Comparison of ENCODE assay signal across 11 mouse cellular contexts in genomic region chr11:120957731-120958257, GRCm38 (mm10). TPM values are rescaled to one million over a fixed set of nuclear protein-coding genes. Genes with fewer than 3 reads are reported as not detected.
DNase-seq lines count a peak whose midpoint lies in the region; ATAC-seq and TF ChIP-seq lines count a peak whose summit lies in the region.
"Had no signal": no experiment of that assay in that cellular context is flagged by ENCODE, and none has a peak within 500 bp of the region (broad histone marks: within the 10 kb centered on the region; RNA-seq: fewer than 3 reads in every experiment).

No protein-coding gene starts in this region.

- no peaks in the 10 kb centered on the region for H3K9me3 ChIP-seq in heart, embryonic 10.5 days
- H3K9me3 ChIP-seq in E14TG2a.4 (ENCODE audit: low read length) = no peaks in the 10 kb centered on the region
- no peaks in the 10 kb centered on the region for H3K9me3 ChIP-seq in lung, postnatal 0 days (ENCODE audit: low read length)
- H3K9me3 ChIP-seq: hindbrain, embryonic 15.5 days had no signal

- H3K27ac ChIP-seq in heart, embryonic 10.5 days = peak overlapping the region; percentile 42
- H3K27ac ChIP-seq in lung, postnatal 0 days (ENCODE audit: low read length) = no peak overlapping the region; the same call in 1 of the 2 replicates
- H3K27ac ChIP-seq: hindbrain, embryonic 15.5 days had no signal

- H3K4me3 ChIP-seq in heart, embryonic 10.5 days = no peak overlapping the region
- H3K4me3 ChIP-seq in E14TG2a.4 (replicated peaks; ENCODE audit: low read length) = peak overlapping the region; percentile 46
- no peak overlapping the region for H3K4me3 ChIP-seq in lung, postnatal 0 days (ENCODE audit: low read depth, low read length)
- H3K4me3 ChIP-seq: erythroblast, embryonic 14.5 days; hindbrain, embryonic 15.5 days had no signal

- no peak overlapping the region for H3K4me2 ChIP-seq in lung, postnatal 0 days (replicated peaks; ENCODE audit: low read depth, low read length)
- H3K4me2 ChIP-seq: hindbrain, embryonic 15.5 days had no signal

- ATAC-seq in lung, postnatal 0 days = peak; percentile 57
- no peak for ATAC-seq in activated CD4-positive, CD25-positive, alpha-beta regulatory T cell, adult 4 months

- 67% methylated on average over 15 of the region's 15 CpGs for WGBS in heart, embryonic 10.5 days
- WGBS in lung, postnatal 0 days = 52% methylated on average over 15 of the region's 15 CpGs

- no peak for TF ChIP-seq CTCF in E14TG2a.4 (conservative IDR thresholded peaks at IDR 0.05; ENCODE audit: low read length)
- TF ChIP-seq CTCF in lung, postnatal 0 days (IDR thresholded peaks at IDR 0.05) = no peak

- intact Hi-C loops in left cerebral cortex, postnatal 14 days (cut with DNase I) = no loop called here

- peaks cover 68% of the 10 kb centered on the region for H3K4me1 ChIP-seq in heart, embryonic 10.5 days
- peaks cover 87% of the 10 kb centered on the region for H3K4me1 ChIP-seq in E14TG2a.4 (replicated peaks; ENCODE audit: low read depth, low read length)
- H3K4me1 ChIP-seq in lung, postnatal 0 days (ENCODE audit: insufficient read depth, low read depth, low read length) = no peaks in the 10 kb centered on the region
- H3K4me1 ChIP-seq: hindbrain, embryonic 15.5 days had no signal

- peaks cover 92% of the 10 kb centered on the region for H3K36me3 ChIP-seq in heart, embryonic 10.5 days
- peaks cover 97% of the 10 kb centered on the region for H3K36me3 ChIP-seq in E14TG2a.4 (ENCODE audit: insufficient read depth, low read length)
- peaks cover 19% of the 10 kb centered on the region for H3K36me3 ChIP-seq in lung, postnatal 0 days (ENCODE audit: insufficient read depth, low read length)

- no peak for DNase-seq in heart, embryonic 10.5 days (ENCODE audit: low spot score)
- no peak for DNase-seq in heart, adult 8-10 months (ENCODE audit: low spot score)
- peak; percentile 32 for DNase-seq in gastrocnemius, postnatal 25 days
- peak; percentile 55 for DNase-seq in lung, postnatal 0 days (ENCODE audit: low spot score)
- no peak for DNase-seq in left cerebral cortex, postnatal 14 days (ENCODE audit: low spot score in 2 of 2)
- DNase-seq in frontal cortex, adult 2 months (ENCODE audit: extremely low spot score in 1 of 2, low spot score in 1 of 2) = no peak
- DNase-seq: cerebellum, adult 11-12 months had no signal

- H3K27me3 ChIP-seq in heart, embryonic 10.5 days (ENCODE audit: insufficient read depth, poor library complexity, severe bottlenecking) = no peaks in the 10 kb centered on the region
- H3K27me3 ChIP-seq in E14TG2a.4 (ENCODE audit: insufficient read depth, low read length) = no peaks in the 10 kb centered on the region
- no peaks in the 10 kb centered on the region for H3K27me3 ChIP-seq in lung, postnatal 0 days (replicated peaks; ENCODE audit: insufficient read depth, low read length)
- H3K27me3 ChIP-seq: hindbrain, embryonic 15.5 days had no signal

- no peak for TF ChIP-seq EP300 in lung, postnatal 0 days (IDR thresholded peaks at IDR 0.05)

- no peak overlapping the region for H3K9ac ChIP-seq in lung, postnatal 0 days (replicated peaks; ENCODE audit: low read depth)
- H3K9ac ChIP-seq: hindbrain, embryonic 15.5 days had no signal

RNA-seq across cellular contexts. Expression of gene Slc16a3, which starts 9.5 kb away (rescaled TPM):
- 416 and 440 TPM in 2 replicates for polyA plus RNA-seq in heart, embryonic 10.5 days (2016; fragmentation: Nextera tagmentation; extraction: Ambion mirVana)
- 1 to 10 TPM; 1.0 to 3.7 (median 1.3) TPM for total RNA-seq in heart, adult 8-10 months (2022)
- 100 to 1,000 TPM; 313 to 418 TPM for total RNA-seq in gastrocnemius, postnatal 25 days (2021)
- polyA plus RNA-seq in lung, postnatal 0 days (2015; fragmentation: Nextera tagmentation; extraction: Ambion mirVana) = 10.0 and 10.4 TPM in 2 replicates
- 1 to 10 TPM; 3.2 to 4.2 TPM for total RNA-seq in left cerebral cortex, postnatal 14 days (2021)
- 3.2 and 3.9 TPM in 2 replicates for polyA plus RNA-seq in frontal cortex, adult 2 months (2012; rRNA removed)
- 1 to 10 TPM; 3.8 to 4.0 TPM for polyA plus RNA-seq in activated CD4-positive, CD25-positive, alpha-beta regulatory T cell, adult 4 months (2017; shearing (Covaris generic))

RNA-seq across cellular contexts. Expression of gene Ccdc57, which starts 25.1 kb away (rescaled TPM):
- 6.0 and 6.5 TPM in 2 replicates for polyA plus RNA-seq in heart, embryonic 10.5 days (2016; fragmentation: Nextera tagmentation; extraction: Ambion mirVana)
- 1 to 10 TPM in 2 of 4 experiments, under 1 TPM in 2; 0.72 to 1.7 (median 1.2) TPM for total RNA-seq in heart, adult 8-10 months (2022)
- total RNA-seq in gastrocnemius, postnatal 25 days (2021) = 1 to 10 TPM; 2.8 to 2.9 TPM
- 3.4 and 3.7 TPM in 2 replicates for polyA plus RNA-seq in lung, postnatal 0 days (2015; fragmentation: Nextera tagmentation; extraction: Ambion mirVana)
- 1 to 10 TPM; 6.2 to 7.0 TPM for total RNA-seq in left cerebral cortex, postnatal 14 days (2021)
- 11.3 and 12.8 TPM in 2 replicates for polyA plus RNA-seq in frontal cortex, adult 2 months (2012; rRNA removed)
- under 1 TPM; 0.41 to 0.46 TPM for polyA plus RNA-seq in activated CD4-positive, CD25-positive, alpha-beta regulatory T cell, adult 4 months (2017; shearing (Covaris generic))

RNA-seq across cellular contexts. Expression of gene Csnk1d, which starts 33.3 kb away (rescaled TPM):
- polyA plus RNA-seq in heart, embryonic 10.5 days (2016; fragmentation: Nextera tagmentation; extraction: Ambion mirVana) = 85.2 and 99.8 TPM in 2 replicates
- total RNA-seq in heart, adult 8-10 months (2022) = 10 to 100 TPM; 52.1 to 61.2 (median 56.3) TPM
- 10 to 100 TPM; 45.8 to 52.6 TPM for total RNA-seq in gastrocnemius, postnatal 25 days (2021)
- 83.7 and 84.4 TPM in 2 replicates for polyA plus RNA-seq in lung, postnatal 0 days (2015; fragmentation: Nextera tagmentation; extraction: Ambion mirVana)
- 100 to 1,000 TPM; 112 to 115 TPM for total RNA-seq in left cerebral cortex, postnatal 14 days (2021)
- 103 and 105 TPM in 2 replicates for polyA plus RNA-seq in frontal cortex, adult 2 months (2012; rRNA removed)
- polyA plus RNA-seq in activated CD4-positive, CD25-positive, alpha-beta regulatory T cell, adult 4 months (2017; shearing (Covaris generic)) = 10 to 100 TPM; 57.0 to 62.6 TPM

Comparison
In these comparisons a context has a peak if more than half of its experiments do, and no peak if none do; other contexts are left out.
1. DNase-seq: peak in gastrocnemius, postnatal 25 days (single experiment) and lung, postnatal 0 days (single experiment); none in heart, embryonic 10.5 days (single experiment), heart, adult 8-10 months (single experiment), left cerebral cortex, postnatal 14 days (0 of 2) and frontal cortex, adult 2 months (0 of 2).
2. RNA of gene Slc16a3, which starts 9.5 kb away (polyA plus RNA-seq): 416 to 440 TPM in heart, embryonic 10.5 days; 10.0 to 10.4 TPM in lung, postnatal 0 days, 3.8 to 4.0 TPM in activated CD4-positive, CD25-positive, alpha-beta regulatory T cell, adult 4 months and 3.2 to 3.9 TPM in frontal cortex, adult 2 months; every median in the first group is over 10 times any median in the second.